Mouse (Mus musculus) spleen, postnatal 4 days (tissue): ENCODE data around the gene Igf2bp3.

Experiments used
- DNase-seq, 2 experiments: peaks; one replicate each; pipeline ENCODE4 v3.0.0; 2022; ENCODE audit warnings: low spot score in 2 of 2

Igf2bp3 gene

GRCm38 (mm10) chr6:49176018-49176417 is 38.7 kb downstream of the Igf2bp3 start:
- DNase-seq = no peak

GRCm38 (mm10) chr6:49174616-49175015 is 40.1 kb downstream of the Igf2bp3 start:
- no peak for DNase-seq

DNA sequence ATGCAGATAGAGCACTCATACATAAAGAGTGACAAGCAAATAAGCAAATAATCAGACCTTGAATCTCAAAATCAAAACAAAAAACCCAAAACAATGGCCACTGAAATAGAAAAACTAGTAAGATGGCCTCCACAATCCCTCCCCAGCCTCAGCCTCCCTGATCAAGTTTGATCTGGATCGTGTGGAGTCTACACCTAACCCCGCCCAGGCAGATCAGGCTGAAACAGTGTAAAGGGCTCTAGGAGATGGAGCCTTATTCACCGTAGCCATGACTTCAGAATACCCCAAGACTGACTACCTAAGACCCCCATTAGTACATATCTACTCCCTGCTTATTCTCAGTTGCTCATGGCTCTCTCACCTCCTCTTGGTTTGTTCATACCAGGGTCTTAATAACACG is 41.1 kb downstream of the Igf2bp3 start:
- no peak for DNase-seq

DNA sequence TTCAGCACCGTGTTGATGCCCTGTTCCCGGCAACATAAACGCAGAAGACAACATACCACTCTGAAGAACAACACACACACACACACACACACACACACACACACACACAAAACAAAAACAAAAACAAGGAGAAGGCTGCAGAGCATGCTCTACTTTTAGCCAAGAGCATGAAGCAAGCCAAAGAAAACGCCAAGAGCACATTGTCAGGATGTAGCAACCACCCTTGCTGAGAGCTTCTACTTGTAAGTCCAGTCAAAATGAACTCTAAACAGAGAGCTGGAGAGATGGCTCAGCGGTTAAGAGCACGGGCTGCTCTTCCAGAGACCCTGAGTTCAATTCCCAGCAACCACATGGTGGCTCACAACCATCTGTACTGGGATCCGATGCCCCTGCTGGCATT is 41.5 kb downstream of the Igf2bp3 start:
- DNase-seq = no peak

DNA sequence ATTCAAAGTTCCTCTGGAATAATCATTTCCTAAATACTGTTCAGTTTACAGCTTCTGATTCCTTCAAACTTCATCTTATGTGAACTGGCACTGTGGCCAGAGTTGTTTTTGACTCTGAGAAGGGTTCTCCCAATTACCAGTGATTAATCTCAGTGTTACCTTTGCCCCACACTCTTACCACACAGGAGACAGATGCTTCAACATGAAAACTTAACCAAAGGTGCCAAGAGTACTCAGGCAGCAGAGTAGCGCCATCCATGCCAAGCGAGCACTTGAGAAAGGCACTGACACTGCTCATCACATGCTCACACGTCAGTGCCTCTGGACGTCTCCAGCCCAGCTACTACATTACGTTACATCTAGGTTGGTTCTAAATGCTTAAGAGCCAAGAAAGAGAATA is 43.5 kb downstream of the Igf2bp3 start:
- DNase-seq = no peak

DNA sequence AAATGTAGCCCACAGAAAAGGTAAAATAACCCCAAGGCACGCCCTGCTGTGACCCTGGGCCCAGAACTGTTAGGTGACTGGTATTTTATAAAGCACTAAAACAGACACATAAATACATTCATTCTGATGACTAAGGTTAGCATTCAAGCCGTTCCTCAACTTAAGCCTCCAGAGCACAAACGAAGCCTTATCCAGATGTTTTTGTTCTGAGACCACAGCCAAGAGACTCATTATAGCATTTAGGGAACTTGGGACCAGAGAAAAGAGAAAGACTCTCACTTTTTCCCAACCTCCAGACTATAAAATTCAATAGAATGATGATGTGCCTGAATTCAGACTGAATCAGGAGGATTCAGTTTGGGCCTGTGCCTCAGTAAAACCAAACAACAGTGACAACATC is 46.1 kb downstream of the Igf2bp3 start:
- no peak for DNase-seq

GRCm38 (mm10) chr6:49167406-49167805 is 47.4 kb downstream of the Igf2bp3 start:
- DNase-seq = no peak

- DNase-seq = no peak
Measured at GRCm38 (mm10) chr6:49166318-49166717, 48.4 kb downstream of the Igf2bp3 start.

DNA sequence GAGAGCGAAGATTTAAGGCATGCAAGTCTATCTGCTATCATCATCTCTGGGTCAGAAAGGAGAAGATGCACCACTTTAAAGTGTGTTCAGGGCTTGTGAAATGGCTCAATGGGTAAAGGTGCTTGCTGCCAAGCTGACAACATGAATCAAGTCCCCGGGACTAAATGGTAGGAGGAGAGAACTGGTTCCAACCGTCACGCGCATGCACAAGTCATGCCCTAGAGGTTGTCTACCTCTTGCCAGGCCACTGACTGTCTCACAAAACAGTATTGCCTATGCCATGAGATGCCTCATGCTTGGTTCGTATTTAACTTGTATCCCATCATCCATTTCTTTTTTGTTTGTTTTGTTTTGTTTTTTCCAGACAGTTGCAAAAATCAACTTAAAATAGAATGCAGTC is 48.9 kb downstream of the Igf2bp3 start:
- no peak for DNase-seq

GRCm38 (mm10) chr6:49165101-49165500 is 49.7 kb downstream of the Igf2bp3 start:
- DNase-seq = no peak

GRCm38 (mm10) chr6:49164701-49165100 is 50.1 kb downstream of the Igf2bp3 start:
- DNase-seq = no peak

DNA sequence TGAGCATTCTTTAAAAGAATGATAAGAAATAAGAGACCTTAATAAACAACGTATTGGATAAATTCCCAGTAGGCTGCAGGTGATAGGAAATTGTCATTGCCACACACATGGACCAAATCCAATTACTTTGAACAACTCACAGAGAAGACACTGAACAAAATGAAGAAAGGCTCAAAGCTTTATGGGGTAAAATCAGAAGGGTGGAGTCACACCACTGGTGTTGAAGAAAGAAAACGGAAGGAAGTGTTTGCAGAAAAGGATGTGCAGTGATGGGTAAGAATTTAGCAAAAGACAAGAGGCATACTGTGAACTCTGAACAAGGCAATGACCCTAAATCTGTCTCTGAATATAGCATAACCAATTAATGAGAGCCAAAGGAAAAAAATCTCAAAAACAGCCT is 54.8 kb downstream of the Igf2bp3 start:
- no peak for DNase-seq

DNA sequence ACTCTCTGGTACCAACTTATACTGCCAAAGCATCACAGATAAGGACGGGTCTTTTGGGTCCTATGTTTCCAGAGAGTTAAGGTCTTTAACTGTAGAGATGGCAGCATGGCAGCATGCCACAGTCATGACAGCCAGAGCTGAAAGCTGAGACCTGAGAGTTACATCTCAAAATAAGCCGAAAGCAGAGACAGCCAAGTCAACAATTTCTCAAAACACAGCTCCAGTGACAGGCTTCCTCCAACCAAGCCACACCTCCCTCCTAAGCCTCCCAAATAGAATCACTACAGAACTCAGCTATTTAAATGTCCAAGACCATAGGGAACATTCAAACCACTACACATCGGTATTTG is 58.0 kb downstream of the Igf2bp3 start:
- no peak for DNase-seq

- no peak for DNase-seq
Measured at GRCm38 (mm10) chr6:49156170-49156825, 58.5 kb downstream of the Igf2bp3 start.

GRCm38 (mm10) chr6:49151465-49151864 is 63.3 kb downstream of the Igf2bp3 start:
- DNase-seq = no peak

DNA sequence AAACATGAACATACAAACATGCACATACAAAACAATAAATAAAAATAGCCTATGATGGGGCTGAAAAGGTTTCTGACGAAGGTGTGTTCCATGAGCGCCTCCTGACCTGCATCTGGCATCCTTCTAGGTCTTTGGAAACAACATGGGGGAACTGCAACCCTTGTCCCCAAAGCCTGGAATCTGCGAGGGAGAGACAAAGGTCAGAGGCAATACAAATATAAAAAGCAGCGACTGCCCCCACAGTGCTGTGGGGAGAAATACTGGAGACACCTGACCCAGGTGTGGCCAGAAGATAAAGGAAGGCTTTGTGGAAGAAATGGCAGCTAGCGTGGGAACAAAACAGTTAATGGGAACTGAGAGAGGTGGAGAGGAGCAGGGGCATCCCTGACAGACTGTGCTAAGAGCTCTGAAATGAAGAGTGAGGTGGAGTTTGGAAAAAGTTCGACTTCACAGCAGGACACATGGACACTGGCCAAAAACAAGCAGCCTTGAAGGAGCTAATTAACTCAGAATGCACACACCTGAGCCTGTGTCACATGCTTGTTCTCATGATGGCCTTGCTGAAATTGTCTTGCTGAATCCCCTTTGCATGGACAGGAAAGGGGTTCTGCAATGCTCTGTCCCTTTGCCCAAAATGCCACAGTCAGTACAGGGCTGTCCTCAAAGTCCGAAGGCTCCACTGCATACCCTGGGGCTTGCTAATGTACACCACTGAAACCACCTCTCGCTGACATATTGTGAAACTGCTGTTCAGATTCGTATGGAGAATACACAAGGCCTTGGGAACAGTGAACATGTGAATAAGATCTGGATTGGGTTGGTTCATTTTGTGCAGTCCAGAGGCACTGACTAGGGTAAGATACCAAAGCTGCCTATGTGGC is 64.2 kb downstream of the Igf2bp3 start:
- no peak for DNase-seq

DNA sequence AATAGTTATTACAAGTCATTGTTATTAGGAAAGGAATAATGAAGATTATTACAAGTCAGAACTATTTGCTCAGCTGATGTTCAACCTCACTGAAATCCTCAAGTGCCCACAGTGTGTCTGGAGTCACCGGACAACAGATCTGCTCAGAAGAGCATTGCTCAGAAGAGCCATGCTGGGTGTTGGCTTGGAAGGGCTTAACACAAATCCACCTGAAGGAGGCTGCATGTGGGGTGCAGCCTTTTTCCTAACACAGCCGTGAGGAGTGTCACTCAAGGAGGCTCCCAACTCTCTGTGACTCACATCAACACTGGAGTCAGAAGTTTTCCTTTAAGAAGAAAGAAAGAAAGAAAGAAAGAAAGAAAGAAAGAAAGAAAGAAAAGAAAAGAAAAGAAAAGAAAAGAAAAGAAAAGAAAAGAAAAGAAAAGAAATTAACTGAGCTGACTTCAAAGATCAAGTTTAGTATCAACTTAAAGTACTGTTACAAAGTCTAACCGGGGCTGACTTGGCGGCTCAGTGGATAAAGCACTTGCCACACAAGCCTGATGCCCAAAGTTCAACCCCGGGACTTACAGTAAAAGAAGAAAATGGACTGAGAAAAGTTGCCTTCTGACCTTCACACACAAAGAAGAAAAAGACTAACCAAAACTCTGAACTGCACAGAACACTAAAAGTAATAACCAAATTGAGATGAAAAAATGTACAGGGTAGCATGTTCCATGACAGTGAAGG is 65.4 kb downstream of the Igf2bp3 start:
- DNase-seq = no peak

DNA sequence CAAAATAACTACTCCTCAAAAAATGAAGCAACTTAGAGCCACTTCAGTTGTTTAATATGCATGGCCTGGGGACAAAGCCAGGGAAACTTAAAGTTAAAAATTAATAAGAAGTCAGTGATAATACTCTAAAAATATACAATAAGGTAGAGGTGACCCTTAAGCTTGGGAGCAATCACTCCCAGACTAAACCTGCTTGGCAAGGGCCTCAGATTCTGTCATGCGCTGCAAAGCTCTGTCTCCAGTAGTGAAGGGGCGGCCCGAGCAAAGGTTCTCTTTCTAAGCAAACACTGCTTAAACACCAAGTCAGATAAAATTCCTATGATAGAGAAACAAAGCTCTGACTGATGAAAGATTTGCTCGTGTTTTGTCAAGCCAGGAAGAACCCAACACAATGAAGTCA is 66.0 kb downstream of the Igf2bp3 start:
- no peak for DNase-seq

DNA sequence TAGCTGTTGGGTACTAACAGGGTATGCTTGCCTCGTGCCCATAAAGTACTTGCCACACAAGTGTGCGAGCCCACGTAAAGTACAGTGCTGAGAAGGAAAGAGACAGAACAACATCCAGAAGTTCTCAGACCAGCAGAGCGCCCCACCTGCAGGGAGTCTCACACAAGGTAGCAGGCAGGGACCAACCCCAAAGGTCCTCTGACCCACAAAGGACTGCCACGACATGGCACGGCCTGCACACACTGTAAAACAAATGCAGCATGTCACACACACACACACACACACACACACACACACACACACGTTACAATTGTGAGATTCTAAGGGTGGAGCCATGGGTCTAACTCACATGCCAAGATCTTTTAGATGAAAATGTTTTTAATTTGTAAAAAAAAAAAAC is 66.4 kb downstream of the Igf2bp3 start:
- no peak for DNase-seq

DNA sequence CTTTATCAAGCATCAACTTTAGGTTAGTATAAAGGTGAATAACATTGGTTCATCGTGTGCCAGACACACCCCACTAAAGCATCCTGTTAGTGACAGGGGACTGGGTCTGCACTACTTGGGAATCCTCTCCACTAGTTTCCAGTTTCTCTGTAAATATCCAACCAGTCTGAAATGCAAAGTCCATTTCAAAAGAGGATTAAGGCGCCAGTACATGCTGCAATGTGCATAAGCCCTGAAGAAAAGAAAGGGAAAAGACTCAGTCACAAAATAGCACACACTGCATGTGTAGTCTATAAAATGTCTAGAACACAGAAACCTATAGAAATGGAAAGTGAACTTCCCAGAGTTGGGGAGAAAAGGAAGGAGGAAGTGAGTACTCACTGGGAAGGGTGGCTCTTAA is 68.3 kb downstream of the Igf2bp3 start:
- no peak for DNase-seq

GRCm38 (mm10) chr6:49142428-49142827 is 72.3 kb downstream of the Igf2bp3 start:
- DNase-seq = no peak

- DNase-seq = no peak
Measured at GRCm38 (mm10) chr6:49141125-49141524, 73.6 kb downstream of the Igf2bp3 start.
